Mouse (Mus musculus) stomach, embryonic 14.5 days (tissue): ENCODE measurements at regions not wholly inside any gene's neighbourhood (a gene's known extent, or its start where the extent isn't known, plus 50 kb on each side); places are given as distances from the start of the nearest gene placed in this dataset.

Experiments used
- ATAC-seq: fragments of 200-750 bp; cut with Nextera tagmentation; 2 replicates; pipeline ENCODE4 v1.8.0; 2017; ENCODE audit warnings: low read depth, moderate TSS enrichment; ENCODE audit not compliant: insufficient number of reproducible peaks, insufficient read depth, low FRiP score
- H3K27ac ChIP-seq: fragments of 300-500 bp; sonication (generic); 2 replicates; pipeline ENCODE4 v1.5.1; 2014; ENCODE audit warnings: mild to moderate bottlenecking, low read length, moderate library complexity, mixed read lengths
- H3K27me3 ChIP-seq: fragments of 300-500 bp; sonication (generic); 2 replicates; pipeline ENCODE4 v1.6.1; 2014; ENCODE audit warnings: low read length, control low read depth, mixed read lengths; ENCODE audit not compliant: control insufficient read depth, insufficient read depth
- H3K36me3 ChIP-seq: fragments of 300-500 bp; sonication (generic); 2 replicates; pipeline ENCODE4 v1.6.1; 2014; ENCODE audit warnings: mild to moderate bottlenecking, control low read depth, low read length, moderate library complexity, mixed read lengths; ENCODE audit not compliant: control insufficient read depth, insufficient read depth
- H3K4me1 ChIP-seq: fragments of 300-500 bp; sonication (generic); 2 replicates; pipeline ENCODE4 v1.6.1; 2014; ENCODE audit warnings: low read length, control low read depth, mixed read lengths; ENCODE audit not compliant: control insufficient read depth, insufficient read depth
- H3K4me2 ChIP-seq: fragments of 300-500 bp; sonication (generic); replicated peaks from 2 replicates; pipeline ENCODE4 v1.6.1; 2014; ENCODE audit warnings: low read depth, low read length, control low read depth
- H3K4me3 ChIP-seq: fragments of 300-500 bp; sonication (generic); 2 replicates; pipeline ENCODE4 v1.5.1; 2014; ENCODE audit warnings: low read depth, low read length, control low read depth
- H3K9ac ChIP-seq: fragments of 300-500 bp; sonication (generic); replicated peaks from 2 replicates; pipeline ENCODE4 v1.6.1; 2014; ENCODE audit warnings: low read depth, mild to moderate bottlenecking, control low read depth, low read length, moderate library complexity, mixed read lengths
- H3K9me3 ChIP-seq: fragments of 300-500 bp; sonication (generic); 2 replicates; pipeline ENCODE4 v1.6.1; 2016; ENCODE audit warnings: low read depth, low read length, control low read depth; ENCODE audit not compliant: control insufficient read depth
- WGBS: fragments of 180-500 bp; shearing (Covaris S2); extraction: QIAGEN DNeasy Blood & Tissue Kit; methylation state at CpG from one replicate; pipeline ENCODE4 v1.1.7; 2014; 5-methylcytosine and 5-hydroxymethylcytosine counted together

DNA sequence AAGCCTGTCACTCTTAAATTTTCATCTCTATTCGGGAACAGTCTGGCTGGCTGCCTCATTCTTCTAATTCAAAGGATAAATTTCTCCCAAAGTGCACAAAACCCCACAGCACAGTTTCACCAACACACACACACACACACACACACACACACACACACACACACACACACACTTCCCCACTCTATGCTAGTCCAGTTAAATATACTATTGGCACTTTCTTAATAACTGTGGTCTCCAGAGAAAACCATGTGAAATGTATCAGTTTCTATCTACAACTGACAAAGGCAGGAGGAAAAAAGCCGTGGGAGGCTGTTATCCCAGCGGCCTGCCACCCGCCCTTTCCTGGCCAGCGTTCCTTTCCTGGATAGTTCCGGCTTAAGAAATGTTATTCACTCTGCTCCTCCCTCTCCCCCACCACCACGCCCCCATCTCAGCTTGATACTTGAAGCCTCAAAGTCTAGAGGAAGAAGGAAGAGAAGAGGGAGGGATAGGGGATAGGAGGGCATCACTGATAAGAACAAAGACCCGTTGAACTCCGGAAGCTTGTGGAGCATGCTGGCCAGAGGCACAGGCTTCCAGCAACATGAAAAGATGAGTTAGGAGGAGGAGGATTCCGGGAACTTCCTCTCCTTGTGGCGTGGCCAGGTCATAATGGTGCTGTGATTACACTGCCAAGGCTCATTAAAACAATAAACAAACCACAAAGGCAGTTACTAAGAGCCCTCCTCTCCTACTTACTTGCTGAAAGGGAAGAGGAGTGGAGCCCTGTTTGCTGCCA lies 345.8 kb downstream of the Mctp2 start:
- 5% methylated on average over 11 of the region's 11 CpGs for WGBS
- Histone ChIP-seq H3K36me3 (no peaks in the 10 kb centered on the region), H3K4me1 (0 out of 2 replicates have a peak, but pooled peaks cover 4% of the 10 kb centered on the region), H3K27me3 (no peaks in the 10 kb centered on the region), H3K4me3 (peak overlapping the region; percentile 15), H3K9me3 (no peaks in the 10 kb centered on the region), H3K27ac (peak overlapping the region; percentile 27; the same call in 1 of the 2 replicates), H3K4me2 (peak overlapping the region; percentile 41), H3K9ac (no peak overlapping the region)
- ATAC-seq = peak; percentile 58; the same call in 1 of the 2 replicates

DNA sequence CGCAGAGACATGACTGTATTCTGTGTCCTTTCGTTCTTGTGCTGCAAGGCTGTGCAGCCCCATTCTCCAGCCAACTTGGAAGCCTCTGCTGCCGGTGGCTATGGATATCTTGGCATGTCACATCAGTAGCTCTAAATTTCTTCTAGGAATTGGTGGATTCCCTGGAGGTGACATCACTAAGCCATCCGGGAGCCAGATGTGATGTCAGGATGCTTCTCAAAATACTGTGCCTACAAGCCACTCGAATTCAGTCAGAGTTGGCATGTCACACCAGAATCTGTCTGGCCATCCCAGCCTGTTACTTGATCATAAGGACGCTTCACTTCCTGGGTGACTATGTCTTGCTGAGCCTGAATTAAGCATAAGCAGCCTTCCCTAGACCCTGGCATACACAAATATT lies 359.9 kb downstream of the Mctp2 start:
- WGBS = 86% methylated on average over 6 of the region's 6 CpGs
- 0 out of 2 replicates have a peak, but pooled peaks cover 3% of the 10 kb centered on the region for H3K4me1 ChIP-seq
- H3K27ac ChIP-seq = no peak overlapping the region
- H3K9ac ChIP-seq = no peak overlapping the region
- no peak overlapping the region for H3K4me2 ChIP-seq
- H3K9me3 ChIP-seq = no peaks in the 10 kb centered on the region
- ATAC-seq = no peak
- H3K36me3 ChIP-seq = no peaks in the 10 kb centered on the region
- H3K4me3 ChIP-seq = no peak overlapping the region
- H3K27me3 ChIP-seq = no peaks in the 10 kb centered on the region

DNA sequence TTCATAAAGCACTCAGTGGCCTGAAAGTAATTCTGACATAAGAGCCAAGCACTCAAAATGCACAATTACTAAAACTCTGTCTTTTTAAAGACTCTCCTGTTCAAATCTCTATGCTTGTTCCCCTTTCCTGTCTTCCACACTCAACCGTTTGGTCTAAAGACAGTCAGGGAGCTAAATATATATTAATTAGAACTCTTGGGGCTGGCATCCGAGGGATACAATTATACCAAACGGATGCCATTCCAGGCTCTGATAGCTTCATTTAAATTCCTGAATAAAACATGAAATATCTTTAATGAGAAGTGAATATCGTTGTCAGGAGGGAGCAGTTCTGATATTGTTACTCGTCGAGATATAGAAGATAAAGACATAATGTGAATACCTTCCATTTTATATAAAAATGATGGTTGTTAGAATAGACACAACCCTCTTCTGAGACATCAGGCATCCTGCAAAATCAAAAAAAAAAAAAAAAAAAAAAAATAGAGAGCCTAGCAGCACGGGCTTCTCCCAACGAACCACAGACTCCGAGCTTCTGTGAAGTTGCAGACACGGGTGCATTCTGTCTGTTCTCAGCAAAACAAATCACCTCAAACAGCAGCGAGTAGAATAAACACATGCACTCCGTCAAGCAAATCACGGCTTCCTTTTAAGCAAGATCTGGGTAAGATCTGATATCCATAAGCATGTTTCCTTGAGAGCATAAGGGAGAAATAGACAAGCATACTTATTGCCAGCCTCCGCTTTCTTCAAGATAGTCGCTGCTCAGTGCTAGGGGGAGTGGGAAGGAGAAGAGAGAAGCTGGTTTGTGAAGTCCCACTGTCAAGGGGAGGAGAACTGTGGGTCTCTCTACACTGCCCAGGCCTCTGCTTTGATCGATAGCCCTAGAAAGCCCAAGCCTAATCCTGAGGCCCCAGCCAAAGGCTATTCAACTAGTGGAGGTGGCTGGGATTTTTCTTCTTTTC lies 363.0 kb downstream of the Mctp2 start:
- ATAC-seq = no peak

DNA sequence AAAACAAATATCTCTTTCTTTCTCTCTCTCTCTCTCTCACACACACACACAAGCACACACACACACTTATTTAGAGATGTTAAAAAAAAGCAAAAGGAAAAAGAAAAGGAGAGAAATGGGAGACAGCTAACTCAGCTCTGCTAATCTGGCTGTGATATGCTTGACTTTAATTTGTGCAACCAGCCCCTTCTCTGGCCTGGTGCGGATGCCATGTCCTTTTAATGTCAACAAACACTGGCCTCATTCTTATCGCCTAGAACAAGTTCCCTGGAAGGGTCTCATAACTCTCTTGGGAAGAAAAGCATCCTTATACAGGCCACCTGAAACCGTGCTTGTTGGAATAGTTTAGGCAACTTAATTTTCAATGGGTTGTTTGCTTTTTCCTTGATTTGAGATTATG lies 368.7 kb downstream of the Mctp2 start:
- Histone ChIP-seq H3K9me3 (no peaks in the 10 kb centered on the region), H3K9ac (no peak overlapping the region), H3K4me3 (no peak overlapping the region), H3K36me3 (no peaks in the 10 kb centered on the region), H3K27ac (no peak overlapping the region), H3K4me2 (no peak overlapping the region), H3K27me3 (no peaks in the 10 kb centered on the region), H3K4me1 (peaks cover 3% of the 10 kb centered on the region; the same call in 1 of the 2 replicates)
- no peak for ATAC-seq
- whole genome bisulfite sequencing = 25% methylated on average over 3 of the region's 3 CpGs

More for the DNA sequence above, 363.0 kb downstream of the Mctp2 start:
- H3K4me2 ChIP-seq = no peak overlapping the region
- H3K4me3 ChIP-seq = no peak overlapping the region
- WGBS = 44% methylated on average over 16 of the region's 16 CpGs
- no peak overlapping the region for H3K9ac ChIP-seq
- H3K36me3 ChIP-seq = no peaks in the 10 kb centered on the region
- no peak overlapping the region for H3K27ac ChIP-seq
- H3K27me3 ChIP-seq = no peaks in the 10 kb centered on the region
- no peaks in the 10 kb centered on the region for H3K9me3 ChIP-seq
- peaks cover 3% of the 10 kb centered on the region; the same call in 1 of the 2 replicates for H3K4me1 ChIP-seq

DNA sequence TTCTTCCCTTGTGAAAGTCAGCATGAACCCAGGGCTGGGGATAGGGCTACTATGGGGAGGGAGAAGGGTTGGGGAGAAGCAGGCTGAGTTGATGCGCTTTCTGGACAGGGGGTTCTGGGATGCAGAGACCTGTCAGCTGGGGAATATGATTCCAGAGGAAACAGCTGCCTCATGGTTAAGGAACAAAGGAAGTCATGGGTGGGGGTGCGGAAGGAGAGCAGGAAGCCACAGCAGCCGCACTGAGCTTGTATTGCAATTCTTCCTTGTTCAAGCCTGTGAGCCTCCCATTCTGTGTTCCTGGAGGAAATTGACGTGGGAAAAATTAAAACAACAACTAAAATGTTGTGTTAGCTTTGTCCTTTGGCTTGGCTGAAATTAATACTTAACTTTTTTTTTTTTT lies 369.7 kb downstream of the Mctp2 start:
- 74% methylated on average over 4 of the region's 4 CpGs for WGBS
- no peak overlapping the region for H3K4me2 ChIP-seq
- no peak for ATAC-seq
- H3K36me3 ChIP-seq = no peaks in the 10 kb centered on the region
- H3K4me1 ChIP-seq = no peaks in the 10 kb centered on the region; the same call in 1 of the 2 replicates
- no peak overlapping the region for H3K9ac ChIP-seq
- no peaks in the 10 kb centered on the region for H3K27me3 ChIP-seq
- H3K9me3 ChIP-seq = no peaks in the 10 kb centered on the region
- no peak overlapping the region for H3K4me3 ChIP-seq
- peak overlapping the region; percentile 39; the same call in 1 of the 2 replicates for H3K27ac ChIP-seq
